Mouse (Mus musculus) C2C12 (cell line): ENCODE results near the gene Tspan15.

Experiments used
- CEBPB ChIP-seq: IDR thresholded peaks from one replicate; pipeline ENCODE4 v1.6.1; 2011; ENCODE audit warnings: low read depth, mild to moderate bottlenecking, control low read depth, moderate library complexity
- CTCF ChIP-seq: IDR thresholded peaks from one replicate; pipeline ENCODE4 v1.5.1; 2011; ENCODE audit not compliant: control insufficient read depth, insufficient read depth, insufficient read length
- MAX ChIP-seq: IDR thresholded peaks from one replicate; pipeline ENCODE4 v1.6.1; 2011; ENCODE audit warnings: mild to moderate bottlenecking, control low read depth
- USF1 ChIP-seq: IDR thresholded peaks from one replicate; pipeline ENCODE4 v1.6.1; 2011; ENCODE audit warnings: low read depth, mild to moderate bottlenecking, control low read depth, moderate library complexity

DNA sequence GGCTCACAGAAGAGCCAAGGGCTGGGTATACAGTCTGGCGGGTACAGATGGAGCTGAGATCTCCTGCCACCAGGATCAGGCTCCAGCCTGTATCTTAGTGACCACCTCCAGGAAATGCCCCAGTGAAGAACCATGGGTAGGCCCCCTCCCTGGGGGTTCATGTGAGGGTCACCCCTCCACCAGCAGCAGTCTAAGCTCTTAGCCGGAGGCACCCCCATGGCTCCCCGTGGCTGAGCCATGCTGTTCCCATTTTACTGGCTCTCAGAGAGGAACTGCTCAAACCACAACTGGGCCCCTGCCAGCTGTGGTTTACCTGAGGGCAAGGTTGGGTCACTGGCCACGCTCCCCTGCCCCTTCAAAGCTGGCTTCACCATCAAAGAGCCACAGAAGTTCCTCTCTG is 41.1 kb downstream of the Tspan15 start:
- TF ChIP-seq CTCF (no peak), CEBPB (no peak), USF1 (no peak), MAX (no peak)
